In genomic region chr4:137366097-137366496, GRCm38 (mm10) we compare ENCODE assay signal across 24 mouse cellular contexts. TPM values are rescaled to one million over a fixed set of nuclear protein-coding genes. Genes with fewer than 3 reads are reported as not detected.
DNase-seq lines count a peak whose midpoint lies in the region; ATAC-seq and TF ChIP-seq lines count a peak whose summit lies in the region.
"Had no signal": no experiment of that assay in that cellular context is flagged by ENCODE, and none has a peak within 500 bp of the region (broad histone marks: within the 10 kb centered on the region; RNA-seq: fewer than 3 reads in every experiment).

No protein-coding gene starts in this region.

- H3K27me3 ChIP-seq in liver, embryonic 15.5 days: peaks cover 3% of the 10 kb centered on the region; the same call in 1 of the 2 replicates
- H3K27me3 ChIP-seq in liver, embryonic 12.5 days (replicated peaks): peaks cover 1% of the 10 kb centered on the region
- no peaks in the 10 kb centered on the region for H3K27me3 ChIP-seq in stomach, embryonic 16.5 days (ENCODE audit: control insufficient read depth, insufficient read depth, low read length)
- H3K27me3 ChIP-seq in stomach, postnatal 0 days (ENCODE audit: control insufficient read depth, insufficient read depth, low read length): no peaks in the 10 kb centered on the region
- H3K27me3 ChIP-seq in forebrain, embryonic 16.5 days (replicated peaks; ENCODE audit: control insufficient read depth, insufficient read depth, low read length): no peaks in the 10 kb centered on the region
- H3K27me3 ChIP-seq: embryonic facial prominence, embryonic 13.5 days; forebrain, embryonic 12.5 days; heart, embryonic 12.5 days; Patski had no signal

- H3K9ac ChIP-seq in liver, embryonic 15.5 days: no peak overlapping the region
- no peak overlapping the region for H3K9ac ChIP-seq in liver, embryonic 12.5 days
- no peak overlapping the region for H3K9ac ChIP-seq in stomach, embryonic 16.5 days (ENCODE audit: low read length)
- no peak overlapping the region for H3K9ac ChIP-seq in stomach, postnatal 0 days (ENCODE audit: low read length)
- no peak overlapping the region for H3K9ac ChIP-seq in forebrain, embryonic 16.5 days (replicated peaks; ENCODE audit: low read depth, low read length)
- H3K9ac ChIP-seq: embryonic facial prominence, embryonic 13.5 days; forebrain, embryonic 12.5 days; forebrain, postnatal 0 days; heart, embryonic 12.5 days had no signal

- no peak for TF ChIP-seq EP300 in stomach, postnatal 0 days (optimal IDR thresholded peaks at IDR 0.05)

- TF ChIP-seq CTCF in stomach, postnatal 0 days (IDR thresholded peaks at IDR 0.05; ENCODE audit: low read depth): no peak

- no peak overlapping the region for H3K4me2 ChIP-seq in liver, embryonic 15.5 days
- no peak overlapping the region for H3K4me2 ChIP-seq in liver, embryonic 12.5 days
- H3K4me2 ChIP-seq in stomach, embryonic 16.5 days (ENCODE audit: low read depth, low read length): no peak overlapping the region
- H3K4me2 ChIP-seq in stomach, postnatal 0 days (replicated peaks; ENCODE audit: low read depth): no peak overlapping the region
- no peak overlapping the region for H3K4me2 ChIP-seq in forebrain, embryonic 16.5 days (ENCODE audit: low read length)
- H3K4me2 ChIP-seq: embryonic facial prominence, embryonic 13.5 days; forebrain, embryonic 12.5 days; heart, embryonic 12.5 days had no signal

- no peaks in the 10 kb centered on the region for H3K9me3 ChIP-seq in liver, embryonic 15.5 days (replicated peaks)
- no peaks in the 10 kb centered on the region for H3K9me3 ChIP-seq in liver, embryonic 12.5 days (replicated peaks)
- no peaks in the 10 kb centered on the region for H3K9me3 ChIP-seq in stomach, embryonic 16.5 days (replicated peaks; ENCODE audit: control insufficient read depth, low read length)
- no peaks in the 10 kb centered on the region for H3K9me3 ChIP-seq in stomach, postnatal 0 days (ENCODE audit: control insufficient read depth, low read length)
- H3K9me3 ChIP-seq in forebrain, embryonic 16.5 days (ENCODE audit: control insufficient read depth, low read length): no peaks in the 10 kb centered on the region
- H3K9me3 ChIP-seq: embryonic facial prominence, embryonic 13.5 days; forebrain, embryonic 12.5 days; heart, embryonic 12.5 days had no signal

- H3K27ac ChIP-seq in liver, embryonic 15.5 days (replicated peaks): peak overlapping the region; percentile 41
- H3K27ac ChIP-seq in liver, embryonic 12.5 days: no peak overlapping the region
- peak overlapping the region; percentile 6; the same call in 1 of the 2 replicates for H3K27ac ChIP-seq in stomach, embryonic 16.5 days (ENCODE audit: low read length)
- no peak overlapping the region for H3K27ac ChIP-seq in stomach, postnatal 0 days (replicated peaks)
- H3K27ac ChIP-seq in brown adipose tissue, adult 24 weeks (replicated peaks; ENCODE audit: low read depth, low read length): peak overlapping the region; percentile 77
- H3K27ac ChIP-seq in forebrain, embryonic 16.5 days (ENCODE audit: low read length): no peak overlapping the region
- H3K27ac ChIP-seq: embryonic facial prominence, embryonic 13.5 days; forebrain, embryonic 12.5 days had no signal

- peaks cover 32% of the 10 kb centered on the region for H3K4me1 ChIP-seq in liver, embryonic 15.5 days (replicated peaks)
- peaks cover 46% of the 10 kb centered on the region for H3K4me1 ChIP-seq in liver, embryonic 12.5 days
- H3K4me1 ChIP-seq in stomach, embryonic 16.5 days (ENCODE audit: control insufficient read depth, insufficient read depth, low read length): peaks cover 22% of the 10 kb centered on the region
- 0 out of 2 replicates have a peak, but pooled peaks cover 3% of the 10 kb centered on the region for H3K4me1 ChIP-seq in stomach, postnatal 0 days (replicated peaks; ENCODE audit: control insufficient read depth, insufficient read depth)
- peaks cover 10% of the 10 kb centered on the region for H3K4me1 ChIP-seq in brown adipose tissue, adult 24 weeks (ENCODE audit: control insufficient read depth, insufficient read depth, insufficient read length, low read length)
- H3K4me1 ChIP-seq in forebrain, embryonic 16.5 days (replicated peaks; ENCODE audit: control insufficient read depth, insufficient read depth, low read length): peaks cover 10% of the 10 kb centered on the region

- DNase-seq in stomach, postnatal 0 days (ENCODE audit: low spot score): no peak
- DNase-seq in urinary bladder, adult 18-20 months (ENCODE audit: low spot score in 2 of 2): no peak
- DNase-seq: adrenal gland, postnatal 14 days; cerebellum, adult 11 months; cerebellum, adult 9-10 months; cerebellum, postnatal 25 days; forebrain, postnatal 0 days; gastrocnemius, postnatal 14 days; heart, postnatal 36 days had no signal

- no peak for ATAC-seq in liver, embryonic 15.5 days (ENCODE audit: insufficient read depth)
- ATAC-seq in liver, embryonic 12.5 days: no peak
- no peak for ATAC-seq in stomach, embryonic 16.5 days (ENCODE audit: insufficient read depth, low FRiP score)
- ATAC-seq in stomach, postnatal 0 days (ENCODE audit: low FRiP score, low TSS enrichment): no peak
- no peak for ATAC-seq in forebrain, embryonic 16.5 days
- ATAC-seq: activated CD4-positive, CD25-positive, alpha-beta regulatory T cell, adult 4 months; forebrain, postnatal 0 days; hindbrain, embryonic 16.5 days; Patski had no signal

- H3K36me3 ChIP-seq in liver, embryonic 15.5 days (replicated peaks): no peaks in the 10 kb centered on the region
- H3K36me3 ChIP-seq in liver, embryonic 12.5 days: no peaks in the 10 kb centered on the region
- no peaks in the 10 kb centered on the region for H3K36me3 ChIP-seq in stomach, embryonic 16.5 days (ENCODE audit: control insufficient read depth, insufficient read depth, low read length)
- H3K36me3 ChIP-seq in stomach, postnatal 0 days (ENCODE audit: control insufficient read depth, insufficient read depth, low read length): no peaks in the 10 kb centered on the region
- H3K36me3 ChIP-seq in forebrain, embryonic 16.5 days (ENCODE audit: control insufficient read depth, insufficient read depth): no peaks in the 10 kb centered on the region
- H3K36me3 ChIP-seq: embryonic facial prominence, embryonic 13.5 days; forebrain, embryonic 12.5 days; heart, embryonic 12.5 days had no signal

- WGBS in liver, embryonic 15.5 days (ENCODE audit: insufficient replicate concordance): 65% methylated on average over 4 of the region's 4 CpGs
- WGBS in liver, embryonic 12.5 days (ENCODE audit: insufficient replicate concordance): 74% methylated on average over 4 of the region's 4 CpGs
- 89% methylated on average over 4 of the region's 4 CpGs for WGBS in stomach, embryonic 16.5 days
- 82% methylated on average over 4 of the region's 4 CpGs for WGBS in stomach, postnatal 0 days
- WGBS in forebrain, embryonic 16.5 days: 80% methylated on average over 4 of the region's 4 CpGs

- H3K4me3 ChIP-seq in liver, embryonic 15.5 days (replicated peaks): no peak overlapping the region
- no peak overlapping the region for H3K4me3 ChIP-seq in liver, embryonic 12.5 days
- H3K4me3 ChIP-seq in stomach, embryonic 16.5 days (replicated peaks; ENCODE audit: low read length): no peak overlapping the region
- H3K4me3 ChIP-seq in stomach, postnatal 0 days (ENCODE audit: low read depth, low read length): no peak overlapping the region
- H3K4me3 ChIP-seq in brown adipose tissue, adult 24 weeks (ENCODE audit: insufficient read depth, low read depth, low read length): no peak overlapping the region
- H3K4me3 ChIP-seq in forebrain, embryonic 16.5 days (replicated peaks; ENCODE audit: low read length): no peak overlapping the region
- H3K4me3 ChIP-seq: embryonic facial prominence, embryonic 13.5 days; forebrain, embryonic 12.5 days; heart, embryonic 12.5 days had no signal

RNA-seq across cellular contexts. Expression of gene Cdc42, which starts 8.6 kb away (rescaled TPM):
- 247 and 249 TPM in 2 replicates for polyA plus RNA-seq in liver, embryonic 15.5 days (2015; fragmentation: Nextera tagmentation; extraction: Ambion mirVana)
- polyA plus RNA-seq in liver, embryonic 12.5 days (2016; fragmentation: Nextera tagmentation; extraction: Ambion mirVana): 316 and 324 TPM in 2 replicates
- 710 and 730 TPM in 2 replicates for polyA plus RNA-seq in stomach, embryonic 16.5 days (2015; fragmentation: Nextera tagmentation; extraction: Ambion mirVana)
- polyA plus RNA-seq in stomach, postnatal 0 days (2015; fragmentation: Nextera tagmentation; extraction: Ambion mirVana): 445 and 456 TPM in 2 replicates
- polyA plus RNA-seq in brown adipose tissue, adult 24 weeks (2012; ENCODE audit: insufficient read depth, insufficient read length, missing spikeins): 352 and 400 TPM in 2 replicates
- polyA plus RNA-seq in forebrain, embryonic 16.5 days (2015; fragmentation: Nextera tagmentation; extraction: Ambion mirVana): 912 and 941 TPM in 2 replicates

RNA-seq across cellular contexts. Expression of gene Cela3a, which starts 43.5 kb away (rescaled TPM):
- polyA plus RNA-seq in liver, embryonic 15.5 days (2015; fragmentation: Nextera tagmentation; extraction: Ambion mirVana): not detected in 2 replicates
- polyA plus RNA-seq in liver, embryonic 12.5 days (2016; fragmentation: Nextera tagmentation; extraction: Ambion mirVana): not detected in 2 replicates
- polyA plus RNA-seq in stomach, embryonic 16.5 days (2015; fragmentation: Nextera tagmentation; extraction: Ambion mirVana): 0.54 and 0.83 TPM in 2 replicates
- polyA plus RNA-seq in stomach, postnatal 0 days (2015; fragmentation: Nextera tagmentation; extraction: Ambion mirVana): not detected in 2 replicates
- not detected in 2 replicates for polyA plus RNA-seq in brown adipose tissue, adult 24 weeks (2012; ENCODE audit: insufficient read depth, insufficient read length, missing spikeins)
- polyA plus RNA-seq in forebrain, embryonic 16.5 days (2015; fragmentation: Nextera tagmentation; extraction: Ambion mirVana): not detected in 2 replicates
- polyA plus RNA-seq: activated CD4-positive, CD25-positive, alpha-beta regulatory T cell, adult 4 months; C2C12; embryonic facial prominence, embryonic 13.5 days; forebrain, embryonic 12.5 days; forebrain, postnatal 0 days; gonadal fat pad, adult 2 months; heart, embryonic 12.5 days; heart, embryonic 16.5 days; hindbrain, embryonic 11.5 days; hindbrain, embryonic 16.5 days; Patski had no signal

Comparison
In these comparisons a context has a peak if more than half of its experiments do, and no peak if none do; other contexts are left out.
1. H3K27ac ChIP-seq: peak in liver, embryonic 15.5 days (single experiment), stomach, embryonic 16.5 days (single experiment) and brown adipose tissue, adult 24 weeks (single experiment); none in liver, embryonic 12.5 days (single experiment), stomach, postnatal 0 days (single experiment) and forebrain, embryonic 16.5 days (single experiment).